Mouse (Mus musculus) lung, postnatal 0 days (tissue): ENCODE data around the gene Dhx16. TPM values are rescaled to one million over a fixed set of nuclear protein-coding genes. Genes with fewer than 3 reads are reported as not detected.
A peak's percentile ranks its signal among the peaks of the same experiment; 100 is the strongest.

Experiments used
- ATAC-seq: fragments of 200-750 bp; cut with Nextera tagmentation; 2 replicates; pipeline ENCODE4 v1.8.0; 2017; ENCODE audit warnings: moderate library complexity
- DNase-seq: peaks from one replicate; pipeline ENCODE4 v3.0.0-alpha.2; 2016; ENCODE audit warnings: low spot score
- H3K27ac ChIP-seq: fragments of 300-500 bp; sonication (generic); 2 replicates; pipeline ENCODE4 v1.5.1; 2014; ENCODE audit warnings: antibody characterized with exemption, mild to moderate bottlenecking, low read length, mixed read lengths
- H3K27me3 ChIP-seq: fragments of 300-500 bp; sonication (generic); replicated peaks from 2 replicates; pipeline ENCODE4 v1.6.1; 2014; ENCODE audit warnings: low read length, mixed read lengths; ENCODE audit not compliant: insufficient read depth
- H3K36me3 ChIP-seq: fragments of 300-500 bp; sonication (generic); 2 replicates; pipeline ENCODE4 v1.6.1; 2014; ENCODE audit warnings: low read length, mixed read lengths; ENCODE audit not compliant: insufficient read depth
- H3K4me1 ChIP-seq: fragments of 300-500 bp; sonication (generic); 2 replicates; pipeline ENCODE4 v1.6.1; 2014; ENCODE audit warnings: antibody characterized with exemption, low read depth, low read length, mixed read lengths; ENCODE audit not compliant: insufficient read depth
- H3K4me2 ChIP-seq: fragments of 300-500 bp; sonication (generic); replicated peaks from 2 replicates; pipeline ENCODE4 v1.6.1; 2014; ENCODE audit warnings: low read depth, mild to moderate bottlenecking, low read length, moderate library complexity, mixed read lengths
- H3K4me3 ChIP-seq: fragments of 300-500 bp; sonication (generic); 2 replicates; pipeline ENCODE4 v1.5.1; 2014; ENCODE audit warnings: low read depth, low read length
- H3K9ac ChIP-seq: fragments of 300-500 bp; sonication (generic); replicated peaks from 2 replicates; pipeline ENCODE4 v1.6.1; 2014; ENCODE audit warnings: low read depth, mild to moderate bottlenecking
- H3K9me3 ChIP-seq: fragments of 300-500 bp; sonication (generic); 2 replicates; pipeline ENCODE4 v1.6.1; 2016; ENCODE audit warnings: low read length, mixed read lengths
- CTCF ChIP-seq: IDR thresholded peaks from 2 replicates; pipeline ENCODE4 v1.5.1; 2016; ENCODE audit warnings: antibody characterized with exemption, mild to moderate bottlenecking
- EP300 ChIP-seq: IDR thresholded peaks from 2 replicates; pipeline ENCODE4 v1.6.1; 2016; ENCODE audit warnings: antibody characterized with exemption, mild to moderate bottlenecking, control low read depth
- WGBS: fragments of 180-500 bp; shearing (Covaris S2); extraction: QIAGEN DNeasy Blood & Tissue Kit; methylation state at CpG from one replicate; pipeline ENCODE4 v1.1.7; 2014; 5-methylcytosine and 5-hydroxymethylcytosine counted together
- polyA plus RNA-seq: library from polyadenylated mRNA; unstranded; fragments of >200 nt; fragmentation: Nextera tagmentation; extraction: Ambion mirVana; gene quantifications from 2 replicates; pipeline ENCODE4 v1.2.1, GENCODE M21; 2015

Gene Dhx16
- polyA plus RNA-seq, 1 experiment from 2014 or later: 22.3 TPM

GRCm38 (mm10) chr17:35870151-35870883 is 9.3 kb upstream of the Dhx16 start:
- Histone ChIP-seq H3K4me3 (peak overlapping the region; percentile 51), H3K4me1 (peaks cover 2% of the 10 kb centered on the region; the same call in 1 of the 2 replicates), H3K27me3 (no peaks in the 10 kb centered on the region), H3K4me2 (peak overlapping the region; percentile 88), H3K9ac (peak overlapping the region; percentile 38; the same call in 1 of the 2 replicates), H3K36me3 (no peaks in the 10 kb centered on the region), H3K27ac (peak overlapping the region; percentile 90), H3K9me3 (no peaks in the 10 kb centered on the region)
- TF ChIP-seq EP300: peak; percentile 47
- TF ChIP-seq CTCF: peak; percentile 11; the same call in 1 of the 2 replicates
- ATAC-seq (peak; percentile 72), DNase-seq (peak; percentile 83)
- 21% methylated on average over 9 of the region's 9 CpGs for WGBS

DNA sequence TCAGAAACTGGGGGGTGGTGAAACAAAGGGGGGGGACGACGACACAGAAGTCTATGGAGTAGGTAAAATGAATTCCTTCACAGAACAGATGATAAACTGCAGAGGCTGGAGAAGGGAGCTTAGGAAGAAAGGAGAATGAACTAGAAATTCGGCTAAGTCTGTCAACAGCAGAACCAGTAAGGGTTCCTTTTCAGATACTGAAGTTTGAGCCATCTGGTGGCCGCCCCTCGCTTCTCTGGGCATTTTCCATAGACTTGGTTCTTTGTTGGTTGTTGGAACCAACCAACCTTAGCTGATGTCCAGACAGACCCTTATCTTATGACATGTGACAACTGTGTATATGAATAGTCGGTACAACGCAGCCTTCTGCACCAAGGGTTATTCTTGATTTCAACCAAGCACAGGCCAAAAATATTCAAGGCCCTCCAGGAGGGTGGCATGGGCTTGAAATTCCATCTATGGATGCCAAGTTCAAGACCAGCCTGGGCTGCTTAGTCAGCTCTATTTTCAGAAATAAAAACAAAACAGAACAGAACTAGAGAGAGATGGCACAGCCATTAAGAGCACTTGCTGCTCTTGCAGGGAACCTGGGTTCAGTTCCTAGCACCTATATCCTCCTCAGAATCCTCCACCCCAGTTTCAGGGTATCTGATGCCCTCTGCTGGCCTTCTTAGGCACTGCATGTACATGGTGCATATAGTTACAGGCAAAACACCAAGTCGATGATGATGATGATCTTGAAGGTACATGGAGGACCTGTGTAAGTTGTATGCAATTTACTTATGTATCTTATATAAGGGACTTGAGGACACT is 8.5 kb upstream of the Dhx16 start:
- Histone ChIP-seq H3K27ac (peak overlapping the region; percentile 90), H3K36me3 (no peaks in the 10 kb centered on the region), H3K9ac (no peak overlapping the region), H3K4me3 (peak overlapping the region; percentile 26), H3K9me3 (no peaks in the 10 kb centered on the region), H3K4me2 (peak overlapping the region; percentile 88), H3K4me1 (peaks cover 2% of the 10 kb centered on the region; the same call in 1 of the 2 replicates), H3K27me3 (no peaks in the 10 kb centered on the region)
- TF ChIP-seq CTCF: peak; percentile 76
- TF ChIP-seq EP300: peak; percentile 48
- WGBS: 58% methylated on average over 8 of the region's 8 CpGs
- no peak for ATAC-seq
- peak; percentile 29 for DNase-seq

DNA sequence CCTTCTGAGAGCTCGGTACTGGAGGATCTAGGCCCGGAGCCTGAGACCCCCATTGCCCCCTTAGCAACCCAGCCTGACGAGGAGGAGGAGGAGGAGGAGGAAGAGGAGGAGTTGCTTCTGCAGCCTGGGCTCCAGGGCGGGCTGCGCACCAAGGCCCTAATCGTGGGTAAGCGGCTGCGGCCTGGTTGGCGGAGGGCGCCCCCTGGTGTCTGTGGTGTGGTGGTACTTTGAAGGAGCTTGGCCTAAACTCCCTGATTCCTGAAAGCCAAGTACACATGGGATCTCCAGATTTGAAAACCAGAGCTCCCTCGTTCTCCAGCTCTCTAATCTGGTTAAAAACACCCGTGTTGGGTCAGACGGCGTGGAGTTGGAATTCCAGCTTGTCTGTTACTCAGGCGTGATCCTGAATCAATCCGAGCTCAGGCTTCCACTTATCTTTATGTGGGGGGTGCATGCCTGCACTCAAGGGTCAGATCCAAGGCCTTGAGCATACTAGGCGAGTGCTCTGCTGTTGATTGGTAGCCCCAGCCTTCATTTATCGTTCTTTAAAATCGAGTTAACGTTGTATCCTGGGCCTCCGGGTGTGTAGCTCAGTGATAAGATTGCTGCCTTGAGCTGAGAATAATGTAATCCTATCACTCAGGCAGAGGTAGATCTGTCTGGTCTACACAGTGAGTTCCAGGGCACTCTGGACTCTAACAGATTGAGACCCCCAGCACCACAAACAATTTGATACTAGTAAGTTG is 5.7 kb upstream of the Dhx16 start:
- Histone ChIP-seq H3K9me3 (no peaks in the 10 kb centered on the region), H3K4me2 (no peak overlapping the region; the same call in 1 of the 2 replicates), H3K9ac (no peak overlapping the region), H3K27me3 (no peaks in the 10 kb centered on the region), H3K4me3 (no peak overlapping the region), H3K36me3 (no peaks in the 10 kb centered on the region), H3K4me1 (peaks cover 2% of the 10 kb centered on the region; the same call in 1 of the 2 replicates), H3K27ac (no peak overlapping the region)
- ATAC-seq: peak; percentile 26; the same call in 1 of the 2 replicates
- peak; percentile 89 for DNase-seq
- peak; percentile 98 for TF ChIP-seq CTCF
- no peak for TF ChIP-seq EP300
- WGBS: 31% methylated on average over 21 of the region's 21 CpGs

- Histone ChIP-seq H3K4me1 (peaks cover 2% of the 10 kb centered on the region; the same call in 1 of the 2 replicates), H3K27me3 (no peaks in the 10 kb centered on the region), H3K4me2 (no peak overlapping the region), H3K36me3 (no peaks in the 10 kb centered on the region), H3K9me3 (no peaks in the 10 kb centered on the region), H3K9ac (no peak overlapping the region), H3K27ac (no peak overlapping the region), H3K4me3 (no peak overlapping the region)
- DNase-seq: no peak
- no peak for ATAC-seq
- WGBS: 73% methylated on average over 6 of the region's 6 CpGs
- no peak for TF ChIP-seq CTCF
- no peak for TF ChIP-seq EP300
These were observed 4.9 kb upstream of the Dhx16 start for GRCm38 (mm10) chr17:35874721-35875120.

- TF ChIP-seq EP300 (no peak), CTCF (no peak)
- Histone ChIP-seq H3K36me3 (peaks cover 35% of the 10 kb centered on the region), H3K4me1 (peaks cover 4% of the 10 kb centered on the region), H3K4me2 (no peak overlapping the region), H3K9me3 (no peaks in the 10 kb centered on the region), H3K9ac (no peak overlapping the region), H3K27me3 (no peaks in the 10 kb centered on the region), H3K27ac (no peak overlapping the region), H3K4me3 (no peak overlapping the region)
- ATAC-seq (no peak), DNase-seq (no peak)
- WGBS: 93% methylated on average over 17 of the region's 17 CpGs
These were observed 3.3 kb downstream of the Dhx16 start for GRCm38 (mm10) chr17:35882924-35883323.
